Mouse (Mus musculus) testis, adult 2 months (tissue): ENCODE data around the gene Pabpc6. TPM values are rescaled to one million over a fixed set of nuclear protein-coding genes. Genes with fewer than 3 reads are reported as not detected.
A peak's percentile ranks its signal among the peaks of the same experiment; 100 is the strongest.

Experiments
- H3K27ac ChIP-seq: fragments of 200-500 bp; 2 replicates; pipeline ENCODE4 v1.5.1; 2012; ENCODE audit warnings: low read depth, low read length; ENCODE audit not compliant: control insufficient read depth, insufficient read depth
- H3K27me3 ChIP-seq: fragments of 200-500 bp; 2 replicates; pipeline ENCODE4 v1.6.1; 2012; ENCODE audit warnings: mild to moderate bottlenecking, low read length, moderate library complexity; ENCODE audit not compliant: control insufficient read depth, insufficient read depth
- H3K36me3 ChIP-seq: fragments of 200-500 bp; 2 replicates; pipeline ENCODE4 v1.6.1; 2012; ENCODE audit warnings: mild to moderate bottlenecking, low read length; ENCODE audit not compliant: control insufficient read depth, insufficient read depth
- H3K4me1 ChIP-seq: fragments of 200-500 bp; 2 replicates; pipeline ENCODE4 v1.6.1; 2012; ENCODE audit warnings: low read length; ENCODE audit not compliant: control insufficient read depth, insufficient read depth
- H3K4me3 ChIP-seq: fragments of 200-500 bp; 2 replicates; pipeline ENCODE4 v1.5.1; 2012; ENCODE audit warnings: low read depth, mild to moderate bottlenecking, low read length, moderate library complexity, mixed read lengths; ENCODE audit not compliant: control insufficient read depth
- CTCF ChIP-seq: fragments of 200-500 bp; IDR thresholded peaks from 2 replicates; pipeline ENCODE4 v1.5.1; 2012; ENCODE audit warnings: low read depth, mild to moderate bottlenecking, inconsistent platforms, low read length, moderate library complexity; ENCODE audit not compliant: control insufficient read depth, insufficient read depth, insufficient replicate concordance
- POLR2A ChIP-seq: fragments of 200-500 bp; IDR thresholded peaks from 2 replicates; pipeline ENCODE4 v1.6.1; 2012; ENCODE audit warnings: low read depth, mild to moderate bottlenecking, inconsistent platforms, low read length, moderate library complexity; ENCODE audit not compliant: control insufficient read depth
- polyA plus RNA-seq: library from polyadenylated mRNA; depleted of rRNA; stranded (reverse); fragments of >200 nt; gene quantifications from 2 replicates; pipeline ENCODE4 v1.2.3, GENCODE M21; 2012

Pabpc6 gene
- polyA plus RNA-seq, 1 experiment = 152 TPM

DNA sequence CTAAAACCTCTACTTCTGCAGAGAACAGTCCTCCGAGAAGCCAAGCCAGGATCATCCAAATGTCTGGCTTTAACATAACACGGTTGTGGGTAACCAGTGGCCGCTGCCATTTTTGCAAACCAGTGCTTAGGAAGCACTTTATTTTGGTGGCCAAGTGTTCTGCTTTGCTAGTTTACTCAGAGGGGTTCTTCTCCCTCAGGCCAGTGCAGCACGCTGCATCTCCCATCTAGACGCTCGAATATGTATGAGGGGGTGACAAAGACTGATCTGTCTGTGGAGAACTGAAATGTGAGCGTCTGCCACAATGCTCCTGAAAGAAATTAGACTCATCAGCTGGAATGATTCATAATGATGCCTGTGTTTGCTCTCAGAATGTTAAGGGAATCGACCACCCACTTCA lies 11.2 kb upstream of the Pabpc6 start:
- no peak overlapping the region for H3K4me3 ChIP-seq
- TF ChIP-seq CTCF = no peak
- no peak for TF ChIP-seq POLR2A
- H3K36me3 ChIP-seq = no peaks in the 10 kb centered on the region
- no peaks in the 10 kb centered on the region for H3K4me1 ChIP-seq
- no peak overlapping the region for H3K27ac ChIP-seq
- no peaks in the 10 kb centered on the region for H3K27me3 ChIP-seq

- Histone ChIP-seq H3K4me1 (no peaks in the 10 kb centered on the region), H3K27ac (no peak overlapping the region), H3K27me3 (no peaks in the 10 kb centered on the region), H3K36me3 (no peaks in the 10 kb centered on the region), H3K4me3 (no peak overlapping the region)
- no peak for TF ChIP-seq CTCF
- TF ChIP-seq POLR2A = no peak
Measured at GRCm38 (mm10) chr17:9675175-9675789, 5.8 kb upstream of the Pabpc6 start.

GRCm38 (mm10) chr17:9667955-9668354 lies 1.6 kb downstream of the Pabpc6 start:
- Histone ChIP-seq H3K4me1 (no peaks in the 10 kb centered on the region; the same call in 1 of the 2 replicates), H3K27ac (no peak overlapping the region), H3K36me3 (no peaks in the 10 kb centered on the region; the same call in 1 of the 2 replicates), H3K27me3 (no peaks in the 10 kb centered on the region), H3K4me3 (peak overlapping the region; percentile 100)
- TF ChIP-seq CTCF (no peak), POLR2A (no peak)

- no peaks in the 10 kb centered on the region for H3K4me1 ChIP-seq
- H3K4me3 ChIP-seq = no peak overlapping the region
- H3K27me3 ChIP-seq = no peaks in the 10 kb centered on the region
- no peak overlapping the region for H3K27ac ChIP-seq
- TF ChIP-seq CTCF = no peak
- no peak for TF ChIP-seq POLR2A
- H3K36me3 ChIP-seq = no peaks in the 10 kb centered on the region
Measured at GRCm38 (mm10) chr17:9658651-9659050, 10.9 kb downstream of the Pabpc6 start.

- H3K4me3 ChIP-seq = no peak overlapping the region
- H3K27me3 ChIP-seq = no peaks in the 10 kb centered on the region
- no peak overlapping the region for H3K27ac ChIP-seq
- H3K4me1 ChIP-seq = no peaks in the 10 kb centered on the region
- TF ChIP-seq CTCF (no peak), POLR2A (no peak)
- H3K36me3 ChIP-seq = no peaks in the 10 kb centered on the region
Measured at GRCm38 (mm10) chr17:9654155-9654554, 15.4 kb downstream of the Pabpc6 start.

- Histone ChIP-seq H3K4me3 (no peak overlapping the region), H3K4me1 (no peaks in the 10 kb centered on the region), H3K27ac (no peak overlapping the region), H3K27me3 (no peaks in the 10 kb centered on the region), H3K36me3 (no peaks in the 10 kb centered on the region)
- TF ChIP-seq POLR2A = no peak
- no peak for TF ChIP-seq CTCF
Measured at GRCm38 (mm10) chr17:9647644-9648043, 21.9 kb downstream of the Pabpc6 start.

DNA sequence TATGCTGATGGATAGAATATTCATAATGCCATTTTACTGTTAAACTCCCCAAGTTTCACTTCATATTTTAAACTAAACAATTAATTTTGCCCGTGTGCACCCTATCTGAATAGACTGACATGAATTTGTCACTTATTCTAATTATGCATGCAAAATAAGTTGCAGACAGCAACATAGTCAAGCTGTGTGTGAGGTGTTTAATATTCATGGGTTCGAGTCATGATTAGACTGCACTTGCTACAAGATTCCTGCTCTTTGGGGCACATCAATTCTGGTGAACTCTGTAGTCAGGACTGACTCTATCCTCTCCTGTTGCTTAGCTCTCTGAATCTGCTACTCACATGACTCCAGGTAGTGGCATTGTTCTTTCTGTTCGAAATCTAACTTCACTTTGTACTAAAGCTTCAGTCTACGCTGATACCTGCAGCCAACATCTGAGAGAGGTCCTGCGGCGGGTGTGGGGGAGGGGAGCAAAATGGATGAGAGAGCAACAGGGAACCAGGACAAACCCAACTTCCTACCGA lies 25.8 kb downstream of the Pabpc6 start:
- H3K4me1 ChIP-seq = no peaks in the 10 kb centered on the region

More for the DNA sequence above, 25.8 kb downstream of the Pabpc6 start:
- H3K27me3 ChIP-seq = no peaks in the 10 kb centered on the region
- no peak overlapping the region for H3K4me3 ChIP-seq
- no peaks in the 10 kb centered on the region for H3K36me3 ChIP-seq
- H3K27ac ChIP-seq = no peak overlapping the region
- TF ChIP-seq POLR2A (no peak), CTCF (no peak)
